Mouse (Mus musculus) heart, postnatal 14 days (tissue): ENCODE measurements around the gene Ankrd54. TPM values are rescaled to one million over a fixed set of nuclear protein-coding genes. Genes with fewer than 3 reads are reported as not detected.
"Not testable (repeated sequence)": the region's sequence is repeated elsewhere in the genome, so short reads cannot be mapped to it uniquely, and the experiment has no call there.

Experiments
- DNase-seq, 2 experiments: peaks; one replicate each; pipeline ENCODE4 v3.0.0; 2021 to 2022
- intact Hi-C: fragments of 180-260 bp; cut with DNase I; formaldehyde crosslinking; loops from one replicate; pipeline ENCODE4 v1.15.1; 2025
- total RNA-seq, 2 experiments: library from RNA; stranded (reverse); gene quantifications; 2 replicates each; pipeline ENCODE4 v1.2.3; 2021

Gene Ankrd54
- total RNA-seq, 2 experiments from 2014 or later: 8.7 to 9.4 TPM

DNA sequence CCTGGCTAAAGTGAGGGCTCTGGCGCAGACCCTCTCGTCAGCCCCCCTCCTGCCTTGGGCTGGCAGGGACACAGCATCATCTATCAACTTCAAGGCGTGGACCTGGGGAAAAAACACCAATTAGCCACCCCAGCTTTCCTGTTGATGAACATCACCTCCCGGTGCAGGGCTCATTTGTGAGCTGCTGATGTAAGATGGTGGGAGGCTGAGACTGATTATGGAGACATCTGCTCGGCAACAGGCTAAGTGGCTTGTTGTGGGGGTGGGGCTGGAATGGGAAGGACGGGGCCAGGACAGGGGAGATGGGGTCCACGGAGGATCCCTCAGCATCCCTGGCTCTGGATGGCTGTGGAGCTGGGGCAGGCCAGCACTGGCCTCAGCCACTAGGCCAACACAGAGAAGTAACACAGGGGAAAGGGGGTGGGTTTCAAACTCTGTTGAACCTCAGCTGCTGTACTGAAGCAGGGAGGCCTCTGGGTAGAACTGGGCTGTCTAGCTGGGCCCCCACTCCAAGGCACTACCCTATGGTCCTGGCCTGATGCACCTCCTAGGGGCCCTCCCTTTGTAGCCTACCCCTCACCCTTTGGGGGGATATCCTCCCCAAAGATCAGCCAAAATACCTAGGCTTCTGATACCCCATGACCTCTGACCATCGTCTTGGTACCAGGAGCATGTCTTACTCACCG lies 12.4 kb downstream of the Ankrd54 start:
- intact Hi-C loops: no loop called here
- DNase-seq: no peak

GRCm38 (mm10) chr15:79048186-79048585 lies 14.5 kb downstream of the Ankrd54 start:
- intact Hi-C loops: no loop called here
- DNase-seq: no peak

DNA sequence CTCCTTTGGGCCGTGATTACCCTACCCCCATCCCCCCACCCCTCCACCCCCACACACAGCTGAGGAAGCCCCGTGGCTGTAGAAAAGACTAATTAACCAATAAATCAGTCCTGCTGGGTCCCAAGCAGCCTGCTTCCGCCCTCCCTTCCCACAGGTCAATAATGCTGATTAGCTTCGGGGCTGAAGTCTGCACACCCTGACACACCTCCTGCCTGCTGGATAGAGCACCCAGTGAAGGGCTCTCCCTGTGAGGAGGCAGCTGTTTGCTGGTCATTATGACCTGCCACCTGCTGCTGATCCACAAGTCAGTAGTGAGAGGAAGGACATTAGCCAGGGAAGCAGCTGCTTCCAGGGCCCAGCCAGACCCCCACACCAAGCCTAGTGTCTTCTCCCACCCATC lies 17.9 kb downstream of the Ankrd54 start:
- intact Hi-C loops: no loop called here
- no peak for DNase-seq

- DNase-seq: no peak
- intact Hi-C loops: no loop called here
Measured at GRCm38 (mm10) chr15:79042721-79043491, 19.8 kb downstream of the Ankrd54 start.

GRCm38 (mm10) chr15:79041585-79041984 lies 21.1 kb downstream of the Ankrd54 start, which contains the start of gene Galr3:
TSS of gene Galr3 (plus strand) at chr15:79041885.
- no peak for DNase-seq
- intact Hi-C loops: no loop called here

- DNase-seq: no peak
- intact Hi-C loops: no loop called here
Measured at GRCm38 (mm10) chr15:79040501-79041416, 21.9 kb downstream of the Ankrd54 start.

- intact Hi-C loops: loop anchor here (1.0 to 5.0 kb wide), 3 partner anchors 33 to 109 kb away; no protein-coding TSS in a partner anchor
- peak; percentile 73 to 83 for DNase-seq
Measured at GRCm38 (mm10) chr15:79038853-79039252, 23.8 kb downstream of the Ankrd54 start.

DNA sequence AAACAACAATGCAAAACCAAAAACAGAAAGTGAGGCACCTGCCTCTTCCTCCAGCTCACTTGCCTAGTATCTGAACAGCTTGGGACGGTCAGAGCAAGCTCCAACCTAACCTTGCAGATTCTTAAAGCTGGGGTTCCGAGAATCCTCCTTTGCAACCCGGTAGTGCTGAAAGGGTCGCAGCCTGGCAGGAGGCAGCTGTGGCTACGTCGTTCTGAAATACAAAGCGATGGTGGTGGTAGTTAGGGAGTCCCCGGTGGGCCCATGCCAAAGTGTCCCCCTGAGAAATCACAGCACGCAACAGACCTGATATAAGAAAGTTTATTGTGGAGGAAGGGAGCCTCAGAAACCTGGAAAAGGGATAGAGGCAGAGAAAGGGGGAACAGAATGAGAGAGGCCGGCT lies 24.4 kb downstream of the Ankrd54 start:
- intact Hi-C loops: loop anchor here (1.0 to 5.0 kb wide), 3 partner anchors 34 to 110 kb away; no protein-coding TSS in a partner anchor
- DNase-seq: no peak

DNA sequence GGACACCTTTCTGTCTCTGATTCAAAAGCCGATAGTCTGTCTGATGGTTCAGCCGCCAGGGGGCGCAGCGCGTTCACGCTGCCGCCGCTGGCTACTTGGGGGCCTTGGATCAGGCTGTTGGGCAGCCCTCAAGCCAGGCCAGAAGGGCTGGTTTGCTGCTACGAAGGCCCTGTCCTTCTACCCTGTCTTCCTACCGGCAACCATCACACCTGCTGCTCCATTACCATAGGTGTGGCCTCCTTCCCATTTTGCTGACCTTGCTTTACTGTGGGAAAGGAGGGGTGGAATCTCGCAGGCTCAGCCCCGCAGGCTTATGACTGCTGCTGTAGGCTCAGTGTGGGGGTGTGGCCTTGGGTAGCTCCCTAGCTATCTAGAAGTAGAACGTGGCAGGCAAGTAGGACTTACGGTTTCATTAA lies 24.8 kb downstream of the Ankrd54 start:
- peak; percentile 85 to 88 for DNase-seq

DNA sequence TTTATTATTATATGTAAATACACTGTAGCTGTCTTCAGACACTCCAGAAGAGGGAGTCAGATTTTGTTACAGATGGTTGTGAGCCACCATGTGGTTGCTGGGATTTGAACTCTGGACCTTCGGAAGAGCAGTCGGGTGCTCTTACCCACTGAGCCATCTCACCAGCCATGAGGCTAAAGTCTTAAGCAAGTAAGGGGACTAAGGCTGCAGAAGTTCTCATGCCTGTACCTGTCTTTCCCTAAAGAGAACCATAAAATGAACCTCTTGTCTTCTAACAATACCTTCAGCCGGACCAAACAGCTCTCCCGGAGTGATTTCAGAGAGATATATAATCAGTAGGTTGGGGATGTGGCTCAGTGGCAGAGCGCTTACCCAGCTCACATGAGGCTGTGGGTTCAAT lies 30.8 kb downstream of the Ankrd54 start:
- intact Hi-C loops: not testable (repeated sequence)

More for the DNA sequence above, 24.8 kb downstream of the Ankrd54 start:
- intact Hi-C loops: loop anchor here (1.0 to 5.0 kb wide), 3 partner anchors 34 to 110 kb away; no protein-coding TSS in a partner anchor

DNA sequence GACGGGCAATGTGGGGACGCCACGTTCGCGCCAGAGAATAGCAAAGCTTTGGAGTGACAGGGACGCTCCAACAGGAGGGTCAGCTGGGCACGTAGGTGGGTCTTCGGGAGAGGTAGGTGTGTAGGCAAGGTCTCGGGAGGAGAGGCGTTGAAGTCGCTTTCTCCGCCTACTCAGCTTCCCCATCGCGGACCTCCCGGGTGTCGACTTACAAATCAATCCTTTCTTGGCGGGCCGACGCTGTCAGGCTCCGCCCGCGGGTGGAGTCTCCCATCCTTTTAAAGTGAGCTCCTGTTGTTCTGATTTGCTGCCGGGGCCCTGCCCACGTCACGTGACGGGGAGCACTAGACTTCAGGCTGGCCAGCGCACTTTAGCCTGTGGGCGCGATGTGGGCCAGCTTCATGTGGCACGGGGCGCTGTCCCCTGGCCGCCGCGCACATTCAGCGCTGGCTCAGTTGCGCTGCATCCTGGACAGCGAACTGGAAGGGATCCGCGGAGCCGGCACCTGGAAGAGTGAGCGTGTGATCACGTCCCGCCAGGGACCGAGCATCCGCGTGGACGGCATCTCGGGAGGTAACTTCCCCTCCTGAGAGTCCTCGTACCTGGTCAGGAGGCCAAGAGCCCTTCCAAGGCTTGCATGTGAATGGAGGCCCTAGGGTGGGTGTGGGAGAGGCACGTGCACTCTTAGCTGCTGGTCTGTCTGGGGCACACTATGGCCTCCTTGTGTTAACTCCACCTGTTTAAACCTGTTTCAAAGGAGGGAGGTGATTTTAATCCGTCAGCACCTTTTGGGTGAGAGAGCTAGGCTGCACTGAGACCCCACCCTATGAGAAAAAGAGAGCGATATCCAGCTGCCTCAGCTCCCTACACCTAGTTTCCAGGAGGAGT lies 31.9 kb downstream of the Ankrd54 start:
- intact Hi-C loops: no loop called here
- peak; percentile 86 to 90 for DNase-seq

More for the DNA sequence above, 30.8 kb downstream of the Ankrd54 start:
- DNase-seq: not testable (repeated sequence)

DNA sequence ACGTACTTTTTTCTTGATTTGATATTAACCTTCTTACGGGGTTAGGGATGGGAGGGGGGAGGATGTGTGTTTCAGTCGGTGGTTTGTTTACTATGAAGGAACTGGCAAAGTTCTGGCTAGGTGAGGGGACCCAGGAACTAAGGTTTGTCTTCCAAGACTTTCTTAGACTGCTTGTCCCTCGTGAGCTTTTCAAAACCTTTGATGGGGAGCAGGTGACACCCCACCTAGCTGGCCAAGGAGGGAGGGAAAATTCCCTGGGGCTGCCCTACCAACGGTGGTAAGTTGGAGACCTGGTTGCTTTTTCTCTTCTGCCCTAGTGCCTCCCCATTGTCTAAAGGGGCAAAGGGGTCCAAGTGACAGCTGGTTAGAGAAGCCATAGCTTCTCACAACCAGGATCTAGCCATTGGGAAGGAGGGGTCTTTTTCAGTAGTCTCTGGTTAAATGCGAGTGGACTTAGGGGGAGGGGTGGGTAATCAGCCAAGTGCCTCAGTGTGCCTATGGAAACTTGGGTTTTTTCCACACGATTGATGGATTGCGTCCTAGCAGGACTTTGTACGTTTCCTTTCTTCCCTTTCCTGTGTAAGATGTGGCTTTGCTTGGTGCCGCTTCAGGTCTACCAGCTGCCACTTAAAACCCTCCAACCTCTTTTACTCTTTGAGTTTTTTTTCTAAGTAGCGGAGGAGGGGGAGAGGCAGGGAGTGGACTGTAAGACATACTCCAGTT lies 33.0 kb downstream of the Ankrd54 start:
- no peak for DNase-seq
- intact Hi-C loops: no loop called here

DNA sequence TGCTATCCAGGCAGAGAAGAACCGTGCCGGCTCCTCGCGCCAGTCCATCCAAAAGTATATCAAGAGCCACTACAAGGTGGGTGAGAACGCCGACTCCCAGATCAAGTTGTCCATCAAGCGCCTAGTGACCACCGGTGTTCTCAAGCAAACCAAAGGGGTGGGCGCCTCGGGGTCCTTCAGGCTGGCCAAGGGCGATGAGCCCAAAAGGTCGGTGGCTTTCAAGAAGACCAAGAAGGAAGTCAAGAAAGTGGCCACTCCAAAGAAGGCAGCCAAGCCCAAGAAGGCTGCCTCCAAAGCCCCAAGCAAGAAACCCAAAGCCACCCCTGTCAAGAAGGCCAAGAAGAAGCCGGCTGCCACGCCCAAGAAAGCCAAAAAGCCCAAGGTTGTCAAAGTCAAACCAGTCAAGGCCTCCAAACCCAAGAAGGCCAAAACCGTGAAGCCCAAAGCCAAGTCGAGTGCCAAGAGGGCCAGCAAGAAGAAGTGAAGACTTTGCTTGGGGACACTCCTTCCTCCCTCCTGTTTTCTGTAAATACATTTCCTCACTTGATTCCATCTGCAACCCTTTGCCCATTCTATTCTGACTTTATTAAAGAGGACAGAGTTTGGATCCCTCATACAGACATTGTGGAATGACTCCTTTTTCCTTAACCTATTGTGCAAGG lies 33.7 kb downstream of the Ankrd54 start:
- intact Hi-C loops: no loop called here
- peak in 1 of 2 experiments; percentile 35 for DNase-seq

DNA sequence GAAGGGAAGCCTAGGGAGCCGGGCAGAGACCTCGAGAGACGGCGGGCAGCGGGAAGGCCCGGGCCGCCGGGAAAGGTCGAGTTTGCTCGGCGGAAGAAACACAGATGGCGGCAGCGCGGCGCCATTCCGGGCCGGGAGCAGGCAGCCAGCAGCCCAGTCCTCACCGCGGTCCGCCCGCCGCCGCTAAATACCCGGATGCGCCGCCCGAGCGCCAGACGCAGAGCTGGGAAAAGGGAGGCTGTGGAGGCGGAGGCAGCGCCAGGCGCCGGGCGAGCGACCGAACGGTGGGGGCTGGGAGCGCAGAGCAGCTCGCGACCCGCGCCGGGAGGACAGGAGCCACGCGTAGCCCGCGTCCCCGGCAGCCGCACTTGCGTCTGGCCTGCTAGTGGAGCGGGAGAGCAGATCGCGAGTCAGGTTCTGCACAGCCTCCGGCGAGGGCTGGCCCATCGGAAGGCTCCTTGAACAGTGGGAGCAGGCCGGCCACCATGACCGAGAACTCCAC lies 34.4 kb downstream of the Ankrd54 start, which contains the start of gene H1f0:
Gene H1f0, plus strand, starts transcription at position 214 of the 502 bp plus-strand sequence.
- intact Hi-C loops: no loop called here

DNA sequence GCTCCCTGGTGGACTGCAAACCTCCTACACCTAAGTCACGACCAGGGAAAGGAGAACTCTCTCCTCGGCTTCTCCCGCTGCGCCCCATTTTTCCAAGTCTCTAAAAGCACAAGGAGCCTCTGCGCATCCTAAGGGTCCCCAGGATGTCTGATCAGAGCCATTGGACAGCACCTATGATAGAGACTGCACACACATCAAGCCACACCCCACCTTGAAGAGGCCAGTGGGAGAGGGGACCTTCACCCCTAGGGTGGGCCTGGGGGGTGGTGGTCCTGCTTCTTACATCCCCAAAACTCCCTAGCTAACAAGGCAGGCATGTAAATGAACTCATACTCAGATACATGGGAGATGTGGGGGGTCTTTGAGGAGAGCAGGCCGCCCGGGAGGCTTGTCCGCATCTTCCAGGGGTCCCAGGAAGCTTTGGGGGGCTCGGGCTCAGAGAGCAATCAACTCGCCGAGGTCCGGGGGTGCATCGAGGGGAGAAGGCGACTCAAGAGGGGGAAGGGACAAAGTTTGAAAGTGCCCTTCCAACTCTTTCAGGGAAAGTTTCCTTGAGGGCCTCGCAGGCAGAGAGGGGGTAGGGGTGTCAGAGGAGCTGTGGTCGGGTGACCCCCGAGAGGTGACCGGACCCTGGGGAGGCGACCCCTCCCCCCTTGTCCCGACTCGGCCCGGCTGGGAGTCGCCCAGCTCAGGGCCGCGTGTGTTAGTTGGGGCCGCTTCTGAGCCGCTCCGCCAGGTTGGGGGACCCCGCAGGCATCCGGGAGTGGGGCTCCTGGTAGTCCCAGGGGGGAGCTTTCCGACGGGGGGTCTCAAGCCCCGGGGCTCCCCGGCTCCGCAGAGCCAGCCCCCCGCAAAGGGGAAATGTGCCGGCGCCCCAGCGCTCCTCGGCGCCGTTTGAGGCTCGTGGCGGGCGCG lies 35.1 kb downstream of the Ankrd54 start:
- peak; percentile 54 to 66 for DNase-seq
- intact Hi-C loops: no loop called here

More for the DNA sequence above, 34.4 kb downstream of the Ankrd54 start, which contains the start of gene H1f0:
- DNase-seq: peak; percentile 97 to 99

DNA sequence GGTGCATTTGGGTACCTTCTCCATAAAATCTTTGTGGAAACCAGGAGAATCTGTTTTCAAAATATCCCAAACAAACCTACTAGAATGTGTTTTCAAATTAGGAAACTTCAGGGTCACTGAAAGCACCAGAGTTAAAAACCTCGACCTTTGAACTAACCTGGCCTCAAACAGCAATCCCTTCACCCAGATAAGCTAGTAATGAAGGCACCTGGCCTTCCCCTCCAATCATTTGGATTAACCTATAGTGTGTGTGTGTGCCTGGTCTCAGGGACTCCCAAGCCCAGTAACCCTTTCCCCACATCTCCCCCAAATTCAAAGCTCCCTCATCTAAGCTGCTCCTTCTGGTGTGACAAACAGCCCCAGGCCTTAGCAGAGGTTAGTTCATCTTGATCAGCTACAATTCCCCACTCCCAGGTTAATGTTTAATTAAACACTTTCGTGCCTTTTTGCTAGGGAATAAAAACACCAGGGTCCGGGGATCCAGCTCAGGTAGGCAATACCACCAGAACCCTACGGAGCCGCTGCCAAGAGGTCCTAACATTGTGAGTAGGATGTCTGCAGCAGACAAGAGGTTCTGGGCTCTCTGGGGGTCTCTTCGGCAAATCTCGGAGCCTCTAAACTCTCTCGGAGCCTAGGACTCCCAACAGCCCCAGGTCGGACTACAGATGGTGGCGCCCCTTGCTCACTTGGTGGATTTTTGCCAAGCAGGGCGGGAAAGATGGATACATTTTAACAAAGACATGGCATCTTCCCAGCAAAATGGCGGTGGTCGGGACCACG lies 36.0 kb downstream of the Ankrd54 start:
- intact Hi-C loops: no loop called here
- DNase-seq: no peak
